Mouse (Mus musculus): ENCODE measurements around the gene Fkbp1a.
A peak's percentile ranks its signal among the peaks of the same experiment; 100 is the strongest.

Fkbp1a gene

GRCm38 (mm10) chr2:151546571-151546970 is 4.3 kb downstream of the Fkbp1a start:
- no peak for DNase-seq (ENCODE audit: low spot score)

GRCm38 (mm10) chr2:151549615-151550121 is 7.4 kb downstream of the Fkbp1a start:
- DNase-seq (ENCODE audit: low spot score): no peak

GRCm38 (mm10) chr2:151562930-151563921 is 20.9 kb downstream of the Fkbp1a start:
- DNase-seq (ENCODE audit: low spot score): no peak

GRCm38 (mm10) chr2:151564006-151564405 is 21.7 kb downstream of the Fkbp1a start:
- DNase-seq (ENCODE audit: low spot score): no peak

- no peak for DNase-seq (ENCODE audit: low spot score)
Measured at GRCm38 (mm10) chr2:151564986-151565385, 22.7 kb downstream of the Fkbp1a start.

GRCm38 (mm10) chr2:151566856-151567255 is 24.6 kb downstream of the Fkbp1a start:
- DNase-seq (ENCODE audit: low spot score): no peak

GRCm38 (mm10) chr2:151569452-151569851 is 27.2 kb downstream of the Fkbp1a start:
- DNase-seq (ENCODE audit: low spot score): no peak

GRCm38 (mm10) chr2:151571873-151572700 is 29.8 kb downstream of the Fkbp1a start, which contains the start of gene Sdcbp2:
TSS of gene Sdcbp2 (plus strand) at chr2:151572622.
- no peak for DNase-seq (ENCODE audit: low spot score)

- no peak for DNase-seq (ENCODE audit: low spot score)
Measured at GRCm38 (mm10) chr2:151573667-151574066, 31.4 kb downstream of the Fkbp1a start.

GRCm38 (mm10) chr2:151574607-151575006 is 32.3 kb downstream of the Fkbp1a start:
- DNase-seq (ENCODE audit: low spot score): no peak

GRCm38 (mm10) chr2:151575119-151575698 is 32.9 kb downstream of the Fkbp1a start:
- no peak for DNase-seq (ENCODE audit: low spot score)

GRCm38 (mm10) chr2:151575699-151576389 is 33.6 kb downstream of the Fkbp1a start:
- DNase-seq (ENCODE audit: low spot score): peak; percentile 84

GRCm38 (mm10) chr2:151579183-151579582 is 36.9 kb downstream of the Fkbp1a start:
- no peak for DNase-seq (ENCODE audit: low spot score)

- DNase-seq (ENCODE audit: low spot score): no peak
Measured at GRCm38 (mm10) chr2:151580945-151581344, 38.7 kb downstream of the Fkbp1a start.

- DNase-seq (ENCODE audit: low spot score): no peak
Measured at GRCm38 (mm10) chr2:151585934-151586333, 43.7 kb downstream of the Fkbp1a start.

GRCm38 (mm10) chr2:151586807-151587206 is 44.5 kb downstream of the Fkbp1a start:
- DNase-seq (ENCODE audit: low spot score): no peak

GRCm38 (mm10) chr2:151587306-151587705 is 45.0 kb downstream of the Fkbp1a start:
- no peak for DNase-seq (ENCODE audit: low spot score)

GRCm38 (mm10) chr2:151598068-151598467 is 55.8 kb downstream of the Fkbp1a start:
- no peak for DNase-seq (ENCODE audit: low spot score)

- DNase-seq (ENCODE audit: low spot score): no peak
Measured at GRCm38 (mm10) chr2:151602106-151602505, 59.8 kb downstream of the Fkbp1a start.

GRCm38 (mm10) chr2:151603630-151604029 is 61.3 kb downstream of the Fkbp1a start:
- DNase-seq (ENCODE audit: low spot score): no peak

- DNase-seq (ENCODE audit: low spot score): no peak
Measured at GRCm38 (mm10) chr2:151605437-151605987, 63.2 kb downstream of the Fkbp1a start.

All from ovary, postnatal 36 days (tissue).